Mouse (Mus musculus) forebrain, embryonic 13.5 days (tissue): ENCODE data around the gene Ndufs4. TPM values are rescaled to one million over a fixed set of nuclear protein-coding genes. Genes with fewer than 3 reads are reported as not detected.
"Not testable (repeated sequence)": the region's sequence is repeated elsewhere in the genome, so short reads cannot be mapped to it uniquely, and the experiment has no call there.

Source experiments
- ATAC-seq: fragments of 200-750 bp; cut with Nextera tagmentation; 2 replicates; pipeline ENCODE4 v1.8.0; 2017
- H3K27ac ChIP-seq: fragments of 300-500 bp; sonication (generic); 2 replicates; pipeline ENCODE4 v1.5.1; 2015; ENCODE audit warnings: inconsistent platforms, mild to moderate bottlenecking, moderate library complexity
- H3K27me3 ChIP-seq: fragments of 300-500 bp; sonication (generic); 2 replicates; pipeline ENCODE4 v1.6.1; 2015; ENCODE audit warnings: mild to moderate bottlenecking, inconsistent platforms
- H3K36me3 ChIP-seq: fragments of 300-500 bp; sonication (generic); 2 replicates; pipeline ENCODE4 v1.6.1; 2015; ENCODE audit warnings: mild to moderate bottlenecking, inconsistent platforms; ENCODE audit not compliant: poor library complexity, severe bottlenecking
- H3K4me1 ChIP-seq: fragments of 300-500 bp; sonication (generic); 2 replicates; pipeline ENCODE4 v1.6.1; 2015; ENCODE audit warnings: inconsistent platforms
- H3K4me2 ChIP-seq: fragments of 300-500 bp; sonication (generic); 2 replicates; pipeline ENCODE4 v1.6.1; 2015; ENCODE audit warnings: inconsistent platforms, mild to moderate bottlenecking, moderate library complexity
- H3K4me3 ChIP-seq: fragments of 300-500 bp; sonication (generic); 2 replicates; pipeline ENCODE4 v1.5.1; 2015; ENCODE audit warnings: mild to moderate bottlenecking, inconsistent platforms
- H3K9ac ChIP-seq: fragments of 300-500 bp; sonication (generic); 2 replicates; pipeline ENCODE4 v1.6.1; 2015; ENCODE audit warnings: mild to moderate bottlenecking, inconsistent platforms
- H3K9me3 ChIP-seq: fragments of 300-500 bp; sonication (generic); replicated peaks from 2 replicates; pipeline ENCODE4 v1.6.1; 2016; ENCODE audit warnings: inconsistent platforms
- WGBS: fragments of 180-500 bp; shearing (Covaris S2); methylation state at CpG from one replicate; pipeline ENCODE4 v1.1.7; 2015; 5-methylcytosine and 5-hydroxymethylcytosine counted together
- polyA plus RNA-seq: library from polyadenylated mRNA; unstranded; fragments of >200 nt; fragmentation: Nextera tagmentation; extraction: Ambion mirVana; gene quantifications from 2 replicates; pipeline ENCODE4 v1.2.1, GENCODE M21; 2015

The Ndufs4 gene
- polyA plus RNA-seq, 1 experiment from 2014 or later, result 368 TPM

DNA sequence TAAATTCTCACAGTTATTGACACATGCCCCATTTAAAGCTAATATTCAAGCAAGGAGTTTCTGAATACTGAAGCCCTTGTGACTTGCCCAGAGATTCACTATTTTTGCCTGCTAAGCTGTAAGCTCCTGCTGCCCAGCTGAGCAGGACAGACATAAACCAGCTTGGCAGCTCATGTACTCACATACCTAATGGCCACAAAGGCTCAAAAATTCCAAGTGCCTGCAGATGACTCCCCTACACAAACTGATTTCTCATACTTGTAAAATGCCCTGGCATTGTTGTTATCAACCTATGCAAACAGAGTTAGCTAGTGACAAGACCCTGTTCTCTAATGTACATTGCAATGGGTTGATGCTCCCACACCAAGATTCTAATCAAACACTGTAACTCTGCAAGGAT is 68.9 kb downstream of the Ndufs4 start:
- Histone ChIP-seq H3K9me3 (no peaks in the 10 kb centered on the region), H3K27ac (no peak overlapping the region), H3K4me3 (no peak overlapping the region), H3K4me1 (0 out of 2 replicates have a peak, but pooled peaks cover 5% of the 10 kb centered on the region), H3K36me3 (peaks cover 2% of the 10 kb centered on the region; the same call in 1 of the 2 replicates), H3K9ac (no peak overlapping the region), H3K27me3 (no peaks in the 10 kb centered on the region), H3K4me2 (no peak overlapping the region)
- no peak for ATAC-seq

DNA sequence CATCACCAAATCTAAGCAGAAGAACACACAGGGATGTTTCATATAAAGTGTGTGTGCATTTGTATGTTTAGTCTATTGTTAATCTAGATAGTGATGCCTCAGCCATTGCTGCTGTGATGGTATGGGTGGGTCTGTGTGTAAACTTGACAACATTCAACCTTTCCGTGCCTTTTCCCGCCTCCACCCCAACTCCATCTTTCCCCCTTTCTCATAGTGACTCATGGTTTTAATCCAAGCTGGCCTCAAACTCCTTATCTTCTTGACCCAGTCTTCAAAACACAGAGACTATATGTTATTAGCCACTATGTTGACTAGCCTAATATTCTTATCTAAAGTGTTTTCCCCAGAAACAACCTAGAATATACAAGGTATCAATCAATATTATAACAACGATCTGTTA is 72.7 kb downstream of the Ndufs4 start:
- Histone ChIP-seq H3K4me3 (no peak overlapping the region), H3K4me2 (no peak overlapping the region), H3K27ac (no peak overlapping the region), H3K27me3 (no peaks in the 10 kb centered on the region), H3K36me3 (peaks cover 2% of the 10 kb centered on the region; the same call in 1 of the 2 replicates), H3K9me3 (no peaks in the 10 kb centered on the region), H3K9ac (no peak overlapping the region), H3K4me1 (0 out of 2 replicates have a peak, but pooled peaks cover 5% of the 10 kb centered on the region)
- 98% methylated on average over 3 of the region's 3 CpGs for WGBS
- no peak for ATAC-seq

DNA sequence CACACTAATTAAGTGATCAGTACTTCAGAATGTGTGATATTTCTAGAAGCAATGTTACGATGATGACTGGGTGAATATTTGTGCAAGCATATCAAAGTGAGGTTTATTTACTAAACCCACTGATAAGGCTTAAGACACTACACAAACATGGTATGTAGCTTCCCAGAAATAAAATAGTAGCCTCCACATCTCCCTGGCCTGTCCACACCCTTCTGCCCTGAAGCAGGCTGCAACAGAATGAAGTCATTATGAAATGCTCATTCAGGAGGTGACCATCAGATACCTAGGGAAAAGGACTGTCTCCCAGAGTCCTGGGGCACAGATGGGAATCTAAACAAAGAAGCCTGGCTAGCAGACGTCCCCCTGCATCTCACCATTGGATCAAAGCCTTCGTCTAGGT is 73.1 kb downstream of the Ndufs4 start:
- WGBS, result 87% methylated on average over 3 of the region's 3 CpGs
- no peaks in the 10 kb centered on the region for H3K27me3 ChIP-seq

DNA sequence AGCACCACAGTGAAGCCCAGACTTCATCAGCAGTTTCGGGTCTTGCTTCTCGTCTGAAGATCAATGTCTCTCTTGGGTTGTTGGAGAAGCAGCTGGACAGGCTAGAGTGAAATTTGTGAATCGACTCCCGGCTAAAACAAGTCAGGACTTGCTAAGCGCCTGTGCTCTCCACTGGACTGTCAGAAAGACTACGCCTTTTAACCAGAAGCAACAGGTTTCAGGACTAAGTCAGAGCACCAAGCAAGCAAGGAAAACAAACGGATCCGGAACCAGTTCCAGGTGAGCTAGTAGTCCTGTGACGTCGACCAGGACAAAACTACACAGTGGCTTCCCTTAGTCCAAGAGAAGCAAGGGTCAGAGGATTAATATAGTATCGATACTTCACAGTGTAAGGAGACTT is 77.5 kb downstream of the Ndufs4 start:
- H3K4me1 ChIP-seq, result no peaks in the 10 kb centered on the region
- H3K4me2 ChIP-seq, result no peak overlapping the region
- H3K9me3 ChIP-seq, result no peaks in the 10 kb centered on the region
- no peaks in the 10 kb centered on the region for H3K27me3 ChIP-seq
- ATAC-seq, result no peak
- no peak overlapping the region for H3K27ac ChIP-seq
- WGBS, result 96% methylated on average over 11 of the region's 11 CpGs
- H3K9ac ChIP-seq, result no peak overlapping the region
- no peak overlapping the region for H3K4me3 ChIP-seq
- peaks cover 2% of the 10 kb centered on the region; the same call in 1 of the 2 replicates for H3K36me3 ChIP-seq

More for the DNA sequence above, 73.1 kb downstream of the Ndufs4 start:
- peaks cover 2% of the 10 kb centered on the region; the same call in 1 of the 2 replicates for H3K36me3 ChIP-seq
- no peak overlapping the region for H3K27ac ChIP-seq
- H3K4me1 ChIP-seq, result 0 out of 2 replicates have a peak, but pooled peaks cover 3% of the 10 kb centered on the region
- H3K9me3 ChIP-seq, result no peaks in the 10 kb centered on the region
- ATAC-seq, result no peak
- no peak overlapping the region for H3K4me3 ChIP-seq
- H3K9ac ChIP-seq, result no peak overlapping the region
- H3K4me2 ChIP-seq, result no peak overlapping the region

DNA sequence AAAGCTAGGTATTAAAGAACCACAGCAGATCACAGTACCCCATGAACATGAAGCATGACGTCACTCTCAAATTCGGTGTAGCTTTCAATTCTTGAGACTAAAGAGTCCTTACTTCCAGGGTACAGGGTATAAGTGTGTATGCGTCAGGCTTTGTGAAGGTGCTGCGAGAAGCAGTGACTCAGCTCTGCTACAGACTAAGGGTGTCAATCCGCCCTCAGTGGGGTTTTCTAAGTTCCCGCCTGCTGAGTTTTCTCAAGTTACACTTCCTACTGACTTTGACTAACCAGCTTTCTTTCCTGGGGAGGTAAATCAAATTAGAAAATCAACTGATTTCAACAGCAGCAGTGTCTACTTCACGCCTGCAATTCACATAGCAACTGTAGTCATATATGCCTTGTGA is 83.4 kb downstream of the Ndufs4 start:
- Histone ChIP-seq H3K4me1 (no peaks in the 10 kb centered on the region), H3K9me3 (no peaks in the 10 kb centered on the region), H3K36me3 (0 out of 2 replicates have a peak, but pooled peaks cover 5% of the 10 kb centered on the region), H3K4me3 (no peak overlapping the region), H3K9ac (no peak overlapping the region), H3K4me2 (no peak overlapping the region), H3K27ac (no peak overlapping the region), H3K27me3 (no peaks in the 10 kb centered on the region)
- 88% methylated on average over 7 of the region's 7 CpGs for WGBS
- ATAC-seq, result no peak

DNA sequence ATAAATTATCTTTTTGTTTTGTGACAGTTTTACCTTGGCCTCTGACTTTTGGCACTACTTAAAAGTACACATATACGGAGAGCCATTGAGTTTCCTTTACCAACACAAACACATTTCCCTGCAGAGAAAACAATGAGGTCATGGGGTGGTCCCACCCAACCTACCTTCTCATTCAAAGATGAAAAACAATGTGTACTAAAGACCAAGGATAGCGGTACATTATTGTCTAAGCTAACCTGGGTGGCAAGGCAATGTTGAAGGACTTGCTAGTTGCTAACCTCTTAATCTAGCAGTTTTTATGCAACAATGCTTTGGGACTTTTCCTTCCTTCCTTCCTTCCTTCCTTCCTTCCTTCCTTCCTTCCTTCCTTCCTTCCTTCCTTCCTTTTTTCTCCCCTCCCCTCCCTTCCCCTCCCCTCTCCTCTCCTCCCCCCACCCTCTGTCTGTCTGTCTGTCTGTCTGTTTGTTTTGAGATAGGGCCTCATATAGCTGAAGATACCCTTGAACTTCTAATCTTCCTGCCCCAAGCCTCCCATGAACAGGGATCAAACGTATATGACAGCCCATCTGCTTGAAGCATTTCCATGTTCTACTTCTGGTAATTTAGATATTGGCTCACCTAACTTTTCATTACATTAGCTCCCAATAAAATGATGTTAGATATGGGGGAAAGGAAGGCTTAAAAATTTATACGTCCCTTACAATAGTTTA is 84.4 kb downstream of the Ndufs4 start:
- 89% methylated on average over 4 of the region's 4 CpGs for WGBS
- H3K4me1 ChIP-seq, result no peaks in the 10 kb centered on the region
- H3K4me3 ChIP-seq, result no peak overlapping the region
- no peak for ATAC-seq
- H3K27ac ChIP-seq, result no peak overlapping the region
- H3K9ac ChIP-seq, result no peak overlapping the region
- no peak overlapping the region for H3K4me2 ChIP-seq
- H3K9me3 ChIP-seq, result no peaks in the 10 kb centered on the region
- no peaks in the 10 kb centered on the region for H3K27me3 ChIP-seq
- H3K36me3 ChIP-seq, result 0 out of 2 replicates have a peak, but pooled peaks cover 11% of the 10 kb centered on the region

DNA sequence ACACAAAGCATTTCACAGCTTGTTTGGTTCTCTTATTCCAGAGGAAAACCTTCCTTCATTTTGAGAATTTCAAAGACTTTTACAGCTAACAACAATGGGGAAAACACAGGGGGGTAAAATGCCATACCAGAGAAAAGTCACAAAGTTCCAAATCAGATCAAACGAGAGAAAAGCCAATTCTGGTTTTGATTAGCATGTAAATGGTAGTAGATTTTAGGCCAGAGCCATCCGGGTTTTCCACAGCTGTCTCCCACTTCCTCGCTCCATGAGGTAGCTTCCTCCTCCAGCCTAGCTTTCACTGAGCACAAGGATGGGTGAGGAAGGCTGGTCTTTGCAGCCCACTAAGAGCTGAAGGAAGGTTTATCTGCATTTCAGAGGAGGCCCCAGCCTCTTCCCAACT is 90.3 kb downstream of the Ndufs4 start:
- no peak overlapping the region for H3K4me2 ChIP-seq
- H3K36me3 ChIP-seq, result 0 out of 2 replicates have a peak, but pooled peaks cover 8% of the 10 kb centered on the region
- 54% methylated on average over 3 of the region's 3 CpGs for WGBS
- no peaks in the 10 kb centered on the region for H3K4me1 ChIP-seq
- H3K27ac ChIP-seq, result no peak overlapping the region
- no peaks in the 10 kb centered on the region for H3K27me3 ChIP-seq
- H3K4me3 ChIP-seq, result no peak overlapping the region
- H3K9me3 ChIP-seq, result no peaks in the 10 kb centered on the region
- no peak for ATAC-seq
- H3K9ac ChIP-seq, result no peak overlapping the region

DNA sequence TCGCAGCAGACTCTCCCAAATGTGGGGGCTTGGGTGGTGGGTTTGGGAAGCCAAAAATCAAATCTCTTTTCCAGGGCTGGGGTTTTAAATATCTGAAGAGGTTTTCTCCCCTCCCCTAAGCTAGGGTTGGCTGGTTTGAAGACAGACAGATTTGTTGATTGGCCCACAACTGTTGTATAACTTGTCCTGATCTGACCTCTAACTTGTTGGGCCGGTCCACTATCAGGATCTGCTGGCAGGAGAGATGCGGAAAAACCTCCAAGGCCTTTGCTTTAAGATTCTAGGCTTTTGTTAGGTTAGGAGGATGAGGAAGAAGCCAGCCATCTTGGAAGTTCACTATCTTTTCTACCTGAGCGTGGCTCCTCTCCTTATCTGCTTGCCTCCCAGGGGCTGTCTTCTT is 91.5 kb downstream of the Ndufs4 start:
- Histone ChIP-seq H3K9ac (no peak overlapping the region), H3K27me3 (no peaks in the 10 kb centered on the region), H3K36me3 (0 out of 2 replicates have a peak, but pooled peaks cover 8% of the 10 kb centered on the region), H3K4me1 (no peaks in the 10 kb centered on the region), H3K4me3 (no peak overlapping the region), H3K27ac (no peak overlapping the region), H3K4me2 (no peak overlapping the region), H3K9me3 (no peaks in the 10 kb centered on the region)
- WGBS, result 97% methylated on average over 4 of the region's 4 CpGs
- no peak for ATAC-seq

DNA sequence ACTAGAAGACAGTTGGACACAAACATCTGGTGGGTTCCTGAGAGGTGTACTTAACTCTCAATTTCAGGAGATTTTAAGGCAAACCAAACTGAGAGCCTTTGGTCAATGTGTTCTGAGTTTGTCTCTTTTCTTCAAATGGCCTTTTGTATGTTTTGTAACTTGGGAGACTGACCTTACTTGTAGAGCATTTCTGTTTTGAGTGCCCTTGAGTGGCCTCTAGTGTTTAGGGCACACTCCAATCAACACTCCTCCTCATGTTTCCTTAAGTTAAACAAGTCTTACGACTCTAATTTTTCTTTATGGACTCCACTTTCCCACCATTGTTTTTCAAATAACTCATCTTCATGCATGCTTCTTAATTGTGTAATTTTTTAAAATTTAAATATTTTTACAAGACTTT is 98.6 kb downstream of the Ndufs4 start:
- no peaks in the 10 kb centered on the region for H3K4me1 ChIP-seq
- H3K27ac ChIP-seq, result no peak overlapping the region
- H3K9me3 ChIP-seq, result no peaks in the 10 kb centered on the region
- ATAC-seq, result no peak
- no peaks in the 10 kb centered on the region for H3K27me3 ChIP-seq
- H3K4me3 ChIP-seq, result no peak overlapping the region
- WGBS, result 90% methylated on average over 1 of the region's 1 CpGs
- H3K9ac ChIP-seq, result no peak overlapping the region
- H3K36me3 ChIP-seq, result peaks cover 25% of the 10 kb centered on the region
- no peak overlapping the region for H3K4me2 ChIP-seq

DNA sequence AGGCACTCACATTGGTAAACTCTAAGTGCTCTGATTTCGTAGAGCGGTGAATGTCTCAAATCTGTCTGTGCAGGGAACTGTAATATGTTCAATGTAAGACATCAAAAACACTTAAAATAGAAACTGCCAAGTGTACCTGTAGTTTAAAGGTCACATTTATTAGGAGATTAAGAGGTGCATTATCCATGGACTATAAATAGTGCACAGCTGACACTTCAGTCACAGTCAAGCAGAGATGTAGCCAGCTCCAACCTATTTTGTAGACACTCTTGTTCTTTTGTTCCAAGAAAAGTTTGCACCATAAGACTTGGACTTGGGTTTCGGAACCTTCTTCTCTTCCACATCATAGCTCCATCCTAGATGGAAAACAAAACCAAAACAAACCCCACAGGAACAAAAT is 99.5 kb downstream of the Ndufs4 start:
- ATAC-seq, result no peak
- WGBS, result 95% methylated on average over 3 of the region's 3 CpGs
- no peaks in the 10 kb centered on the region for H3K27me3 ChIP-seq
- H3K9ac ChIP-seq, result no peak overlapping the region
- H3K4me1 ChIP-seq, result no peaks in the 10 kb centered on the region
- 0 out of 2 replicates have a peak, but pooled peaks cover under 1% of the 10 kb centered on the region for H3K9me3 ChIP-seq
- peaks cover 29% of the 10 kb centered on the region for H3K36me3 ChIP-seq
- no peak overlapping the region for H3K4me2 ChIP-seq
- no peak overlapping the region for H3K27ac ChIP-seq
- no peak overlapping the region for H3K4me3 ChIP-seq

DNA sequence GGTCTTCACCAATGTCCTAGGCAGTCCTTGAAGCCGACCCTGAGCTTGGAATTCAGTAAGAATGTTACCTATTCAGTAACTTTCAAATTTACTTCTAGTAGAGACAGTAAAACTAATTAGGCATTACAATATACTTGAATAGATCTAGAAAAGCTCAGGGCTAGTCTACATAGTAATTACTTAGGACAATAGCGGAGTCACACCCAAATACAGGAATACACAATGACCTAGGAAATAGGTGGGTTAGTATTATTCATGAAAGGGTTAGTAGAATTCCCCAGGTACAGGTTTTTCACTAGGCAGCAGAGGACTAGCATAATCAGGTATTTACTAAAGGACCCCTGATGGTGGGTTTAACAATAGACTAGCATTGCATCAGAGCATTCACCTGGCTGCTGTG is 109.4 kb downstream of the Ndufs4 start:
- H3K4me3 ChIP-seq, H3K9me3 ChIP-seq, H3K4me1 ChIP-seq, ATAC-seq, H3K27me3 ChIP-seq, H3K9ac ChIP-seq, H3K27ac ChIP-seq, H3K4me2 ChIP-seq: not testable (repeated sequence)
- WGBS, result 89% methylated on average over 2 of the region's 2 CpGs
- H3K36me3 ChIP-seq, result peaks cover 13% of the 10 kb centered on the region

DNA sequence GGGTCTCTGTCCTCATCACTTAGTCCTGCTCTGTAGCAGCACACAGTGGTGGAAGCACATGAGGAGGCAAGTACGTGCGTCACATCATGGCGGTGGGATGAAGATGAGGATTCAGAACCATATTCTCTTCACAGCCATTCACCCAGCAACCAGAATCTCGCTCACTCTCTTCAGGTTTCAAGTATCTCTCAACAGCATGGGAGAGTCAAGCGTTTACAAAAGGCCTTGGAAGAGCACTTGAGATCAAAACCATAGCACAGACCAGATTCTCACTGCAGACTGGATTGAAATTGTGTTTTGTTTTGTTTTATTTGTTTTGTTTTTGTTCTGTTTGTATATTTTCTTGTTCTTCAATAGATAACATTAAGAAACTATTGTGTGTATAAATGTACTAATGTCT is 110.8 kb downstream of the Ndufs4 start:
- Histone ChIP-seq H3K9me3 (no peaks in the 10 kb centered on the region), H3K4me2 (no peak overlapping the region), H3K4me3 (no peak overlapping the region), H3K9ac (no peak overlapping the region), H3K4me1 (no peaks in the 10 kb centered on the region), H3K27ac (no peak overlapping the region), H3K36me3 (no peaks in the 10 kb centered on the region), H3K27me3 (no peaks in the 10 kb centered on the region)
- ATAC-seq, result no peak
- 94% methylated on average over 5 of the region's 5 CpGs for WGBS
